8 mouse cellular contexts compared by ENCODE assay signal in genomic region chr11:101617849-101618248, GRCm38 (mm10). TPM values are rescaled to one million over a fixed set of nuclear protein-coding genes. Genes with fewer than 3 reads are reported as not detected.
DNase-seq lines count a peak whose midpoint lies in the region; ATAC-seq and TF ChIP-seq lines count a peak whose summit lies in the region.

No protein-coding gene starts in this region.

- TF ChIP-seq EP300 in heart, adult 2 months (IDR thresholded peaks at IDR 0.05; ENCODE audit: insufficient read depth, low read depth, low read length), result no peak
- TF ChIP-seq EP300 in ES-Bruce4 (IDR thresholded peaks at IDR 0.05; ENCODE audit: insufficient read depth, low read depth, low read length), result no peak

- H3K4me3 ChIP-seq in heart, embryonic 10.5 days, result peak overlapping the region; percentile 13
- no peak overlapping the region for H3K4me3 ChIP-seq in heart, adult 2 months
- peak overlapping the region; percentile 4; the same call in 1 of the 2 replicates for H3K4me3 ChIP-seq in ES-Bruce4 (ENCODE audit: low read depth, low read length)
- H3K4me3 ChIP-seq in embryonic facial prominence, embryonic 10.5 days, result peak overlapping the region; percentile 43
- no peak overlapping the region for H3K4me3 ChIP-seq in intestine, embryonic 16.5 days (ENCODE audit: low read length)
- H3K4me3 ChIP-seq in thymus, adult 2 months (ENCODE audit: control insufficient read depth, insufficient read depth, low read length), result no peak overlapping the region

- peaks cover 24% of the 10 kb centered on the region for H3K4me1 ChIP-seq in heart, embryonic 10.5 days
- no peaks in the 10 kb centered on the region for H3K4me1 ChIP-seq in heart, adult 2 months (ENCODE audit: control insufficient read depth, insufficient read depth, low read length)
- H3K4me1 ChIP-seq in ES-Bruce4 (ENCODE audit: control insufficient read depth, insufficient read depth, low read length), result peaks cover 14% of the 10 kb centered on the region
- peaks cover 21% of the 10 kb centered on the region for H3K4me1 ChIP-seq in embryonic facial prominence, embryonic 10.5 days
- H3K4me1 ChIP-seq in intestine, embryonic 16.5 days (ENCODE audit: control insufficient read depth, insufficient read depth, low read length), result no peaks in the 10 kb centered on the region
- peaks cover 15% of the 10 kb centered on the region for H3K4me1 ChIP-seq in thymus, adult 2 months (replicated peaks; ENCODE audit: control insufficient read depth, insufficient read depth, low read length)

- no peak overlapping the region for H3K4me2 ChIP-seq in intestine, embryonic 16.5 days (ENCODE audit: low read depth, low read length)

- peaks cover 8% of the 10 kb centered on the region; the same call in 1 of the 2 replicates for H3K27me3 ChIP-seq in heart, embryonic 10.5 days (ENCODE audit: insufficient read depth, poor library complexity, severe bottlenecking)
- H3K27me3 ChIP-seq in heart, adult 2 months (ENCODE audit: control insufficient read depth, insufficient read depth, low read length), result 0 out of 2 replicates have a peak, but pooled peaks cover 3% of the 10 kb centered on the region
- H3K27me3 ChIP-seq in ES-Bruce4 (ENCODE audit: control insufficient read depth, insufficient read depth, low read length, poor library complexity, severe bottlenecking), result no peaks in the 10 kb centered on the region
- no peaks in the 10 kb centered on the region for H3K27me3 ChIP-seq in embryonic facial prominence, embryonic 10.5 days (replicated peaks; ENCODE audit: low read depth, poor library complexity, severe bottlenecking)
- H3K27me3 ChIP-seq in intestine, embryonic 16.5 days (replicated peaks; ENCODE audit: control insufficient read depth, insufficient read depth, low read length), result no peaks in the 10 kb centered on the region
- H3K27me3 ChIP-seq in thymus, adult 2 months (ENCODE audit: control insufficient read depth, insufficient read depth, low read length), result no peaks in the 10 kb centered on the region

- no peaks in the 10 kb centered on the region for H3K9me3 ChIP-seq in heart, embryonic 10.5 days
- peaks cover 8% of the 10 kb centered on the region; the same call in 1 of the 2 replicates for H3K9me3 ChIP-seq in ES-Bruce4 (replicated peaks; ENCODE audit: control insufficient read depth, insufficient read depth, low read length, poor library complexity, severe bottlenecking)
- no peaks in the 10 kb centered on the region for H3K9me3 ChIP-seq in embryonic facial prominence, embryonic 10.5 days
- no peaks in the 10 kb centered on the region for H3K9me3 ChIP-seq in intestine, embryonic 16.5 days (ENCODE audit: control insufficient read depth, low read length)

- DNase-seq in heart, embryonic 10.5 days (ENCODE audit: low spot score), result peak; percentile 85
- DNase-seq in heart, adult 2 months, result no peak
- DNase-seq in embryonic facial prominence, embryonic 10.5 days (ENCODE audit: low spot score), result peak; percentile 86
- peak; percentile 47 for DNase-seq in thymus, adult 2 months
- DNase-seq in left cerebral cortex, adult 11 months (ENCODE audit: low spot score), result no peak

- intact Hi-C loops in heart, adult 2 months (cut with DNase I), result no loop called here

- no peak overlapping the region for H3K9ac ChIP-seq in heart, adult 2 months (ENCODE audit: low read depth, low read length)
- no peak overlapping the region for H3K9ac ChIP-seq in ES-Bruce4 (ENCODE audit: low read depth, poor library complexity, severe bottlenecking)
- H3K9ac ChIP-seq in intestine, embryonic 16.5 days (ENCODE audit: low read depth, low read length), result no peak overlapping the region

- peak overlapping the region; percentile 65 for H3K27ac ChIP-seq in heart, embryonic 10.5 days
- H3K27ac ChIP-seq in heart, adult 2 months, result no peak overlapping the region
- H3K27ac ChIP-seq in ES-Bruce4 (ENCODE audit: insufficient read depth, low read length), result peak overlapping the region; percentile 92
- H3K27ac ChIP-seq in embryonic facial prominence, embryonic 10.5 days (replicated peaks), result peak overlapping the region; percentile 86
- no peak overlapping the region for H3K27ac ChIP-seq in intestine, embryonic 16.5 days (ENCODE audit: low read length)
- H3K27ac ChIP-seq in thymus, adult 2 months (ENCODE audit: control insufficient read depth, insufficient read depth, low read length), result no peak overlapping the region

- 12% methylated on average over 8 of the region's 8 CpGs for WGBS in heart, embryonic 10.5 days
- 16% methylated on average over 8 of the region's 8 CpGs for WGBS in heart, adult 2 months
- WGBS in embryonic facial prominence, embryonic 10.5 days, result 5% methylated on average over 8 of the region's 8 CpGs
- WGBS in intestine, embryonic 16.5 days, result 10% methylated on average over 8 of the region's 8 CpGs
- 36% methylated on average over 8 of the region's 8 CpGs for WGBS in thymus, adult 2 months

- peak; percentile 72 for ATAC-seq in intestine, embryonic 16.5 days
- peak; percentile 27; the same call in 1 of the 2 replicates for ATAC-seq in megakaryocyte, adult 5-6 weeks (ENCODE audit: poor library complexity, severe bottlenecking)

- no peak for TF ChIP-seq POLR2A in heart, adult 2 months (IDR thresholded peaks at IDR 0.05; ENCODE audit: insufficient read depth, low read depth, low read length)
- TF ChIP-seq POLR2A in ES-Bruce4 (IDR thresholded peaks at IDR 0.05; ENCODE audit: insufficient read depth, low read length), result no peak
- no peak for TF ChIP-seq POLR2A in thymus, adult 2 months (IDR thresholded peaks at IDR 0.05; ENCODE audit: control insufficient read depth, extremely low read depth, insufficient read depth, low read length, poor library complexity)

- TF ChIP-seq CTCF in heart, adult 2 months (IDR thresholded peaks at IDR 0.05), result no peak
- no peak for TF ChIP-seq CTCF in ES-Bruce4 (IDR thresholded peaks at IDR 0.05; ENCODE audit: low read depth, low read length)
- no peak for TF ChIP-seq CTCF in thymus, adult 2 months (IDR thresholded peaks at IDR 0.05; ENCODE audit: borderline replicate concordance, control insufficient read depth, extremely low read depth, insufficient read depth, low read length, poor library complexity)

- H3K36me3 ChIP-seq in heart, embryonic 10.5 days, result no peaks in the 10 kb centered on the region
- H3K36me3 ChIP-seq in heart, adult 2 months (ENCODE audit: control insufficient read depth, insufficient read depth, low read length), result no peaks in the 10 kb centered on the region
- no peaks in the 10 kb centered on the region for H3K36me3 ChIP-seq in ES-Bruce4 (ENCODE audit: control insufficient read depth, insufficient read depth, low read length, poor library complexity, severe bottlenecking)
- no peaks in the 10 kb centered on the region for H3K36me3 ChIP-seq in embryonic facial prominence, embryonic 10.5 days (replicated peaks)
- no peaks in the 10 kb centered on the region for H3K36me3 ChIP-seq in intestine, embryonic 16.5 days (ENCODE audit: control insufficient read depth, insufficient read depth, low read length)
- H3K36me3 ChIP-seq in thymus, adult 2 months (ENCODE audit: control insufficient read depth, insufficient read depth, low read length), result no peaks in the 10 kb centered on the region

- H3K79me2 ChIP-seq in heart, adult 2 months (replicated peaks; ENCODE audit: control insufficient read depth, insufficient read depth, low read length), result no peaks in the 10 kb centered on the region

RNA-seq across cellular contexts. Expression of gene Rdm1, which starts 9.1 kb away (rescaled TPM):
- polyA plus RNA-seq in heart, embryonic 10.5 days (2016; fragmentation: Nextera tagmentation; extraction: Ambion mirVana), result 24.0 and 26.8 TPM in 2 replicates
- total RNA-seq in heart, adult 2 months (2021), result 10 to 100 TPM; 45.6 to 49.5 TPM
- 42.3 and 49.8 TPM in 2 replicates for polyA plus RNA-seq in heart, adult 2 months (2012; rRNA removed)
- polyA plus RNA-seq in ES-Bruce4 (2011; ENCODE audit: insufficient read depth, insufficient read length, low read depth, missing spikeins), result 57.4 and 64.0 TPM in 2 replicates
- 28.2 and 29.4 TPM in 2 replicates for polyA plus RNA-seq in embryonic facial prominence, embryonic 10.5 days (2016; fragmentation: Nextera tagmentation; extraction: Ambion mirVana)
- polyA plus RNA-seq in intestine, embryonic 16.5 days (2015; fragmentation: Nextera tagmentation; extraction: Ambion mirVana), result 36.3 and 41.7 TPM in 2 replicates
- 22.6 and 28.8 TPM in 2 replicates for total RNA-seq in megakaryocyte, adult 5-6 weeks (2015)
- 18.1 and 23.1 TPM in 2 replicates for total RNA-seq in megakaryocyte, adult 5-6 weeks (2017)
- polyA plus RNA-seq in thymus, adult 2 months (2012; rRNA removed), result 36.5 and 39.2 TPM in 2 replicates

RNA-seq across cellular contexts. Expression of gene Gm11634, which starts 18.8 kb away (rescaled TPM):
- polyA plus RNA-seq in heart, embryonic 10.5 days (2016; fragmentation: Nextera tagmentation; extraction: Ambion mirVana), result not detected in 2 replicates
- not detected for total RNA-seq in heart, adult 2 months (2021)
- polyA plus RNA-seq in heart, adult 2 months (2012; rRNA removed), result not detected in 2 replicates
- polyA plus RNA-seq in ES-Bruce4 (2011; ENCODE audit: insufficient read depth, insufficient read length, low read depth, missing spikeins), result not detected in 2 replicates
- not detected in 2 replicates for polyA plus RNA-seq in embryonic facial prominence, embryonic 10.5 days (2016; fragmentation: Nextera tagmentation; extraction: Ambion mirVana)
- not detected in 2 replicates for polyA plus RNA-seq in intestine, embryonic 16.5 days (2015; fragmentation: Nextera tagmentation; extraction: Ambion mirVana)
- not detected in 2 replicates for total RNA-seq in megakaryocyte, adult 5-6 weeks (2015)
- not detected in 2 replicates for total RNA-seq in megakaryocyte, adult 5-6 weeks (2017)
- not detected in 2 replicates for polyA plus RNA-seq in thymus, adult 2 months (2012; rRNA removed)

RNA-seq across cellular contexts. Expression of gene Tmem106a, which starts 35.8 kb away (rescaled TPM):
- polyA plus RNA-seq in heart, embryonic 10.5 days (2016; fragmentation: Nextera tagmentation; extraction: Ambion mirVana), result 2.7 and 3.0 TPM in 2 replicates
- 1 to 10 TPM; 2.8 to 3.4 TPM for total RNA-seq in heart, adult 2 months (2021)
- polyA plus RNA-seq in heart, adult 2 months (2012; rRNA removed), result 15.5 and 18.8 TPM in 2 replicates
- 5.8 and 9.2 TPM in 2 replicates for polyA plus RNA-seq in ES-Bruce4 (2011; ENCODE audit: insufficient read depth, insufficient read length, low read depth, missing spikeins)
- polyA plus RNA-seq in embryonic facial prominence, embryonic 10.5 days (2016; fragmentation: Nextera tagmentation; extraction: Ambion mirVana), result 1.5 and 2.1 TPM in 2 replicates
- polyA plus RNA-seq in intestine, embryonic 16.5 days (2015; fragmentation: Nextera tagmentation; extraction: Ambion mirVana), result 38.6 and 49.4 TPM in 2 replicates
- 35.3 and 35.7 TPM in 2 replicates for total RNA-seq in megakaryocyte, adult 5-6 weeks (2015)
- total RNA-seq in megakaryocyte, adult 5-6 weeks (2017), result 20.5 and 24.1 TPM in 2 replicates
- polyA plus RNA-seq in thymus, adult 2 months (2012; rRNA removed), result 29.5 and 37.1 TPM in 2 replicates

RNA-seq across cellular contexts. Expression of gene Arl4d, which starts 47.5 kb away (rescaled TPM):
- 10.3 and 10.9 TPM in 2 replicates for polyA plus RNA-seq in heart, embryonic 10.5 days (2016; fragmentation: Nextera tagmentation; extraction: Ambion mirVana)
- total RNA-seq in heart, adult 2 months (2021), result 10 to 100 TPM; 18.9 to 23.5 TPM
- polyA plus RNA-seq in heart, adult 2 months (2012; rRNA removed), result 23.4 and 27.8 TPM in 2 replicates
- polyA plus RNA-seq in ES-Bruce4 (2011; ENCODE audit: insufficient read depth, insufficient read length, low read depth, missing spikeins), result 5.1 and 5.3 TPM in 2 replicates
- 3.3 and 5.1 TPM in 2 replicates for polyA plus RNA-seq in embryonic facial prominence, embryonic 10.5 days (2016; fragmentation: Nextera tagmentation; extraction: Ambion mirVana)
- 6.6 and 6.9 TPM in 2 replicates for polyA plus RNA-seq in intestine, embryonic 16.5 days (2015; fragmentation: Nextera tagmentation; extraction: Ambion mirVana)
- total RNA-seq in megakaryocyte, adult 5-6 weeks (2015), result 1.7 and 2.3 TPM in 2 replicates
- total RNA-seq in megakaryocyte, adult 5-6 weeks (2017), result 1.0 and 2.1 TPM in 2 replicates
- 4.1 and 5.0 TPM in 2 replicates for polyA plus RNA-seq in thymus, adult 2 months (2012; rRNA removed)

Comparison
In these comparisons a context has a peak if more than half of its experiments do, and no peak if none do; other contexts are left out.
1. DNase-seq: peak in heart, embryonic 10.5 days (single experiment), embryonic facial prominence, embryonic 10.5 days (single experiment) and thymus, adult 2 months (single experiment); none in heart, adult 2 months (0 of 2) and left cerebral cortex, adult 11 months (single experiment).
2. H3K27ac ChIP-seq: peak in heart, embryonic 10.5 days (single experiment), ES-Bruce4 (single experiment) and embryonic facial prominence, embryonic 10.5 days (single experiment); none in heart, adult 2 months (single experiment), intestine, embryonic 16.5 days (single experiment) and thymus, adult 2 months (single experiment).
3. H3K4me3 ChIP-seq: peak in heart, embryonic 10.5 days (single experiment), ES-Bruce4 (single experiment) and embryonic facial prominence, embryonic 10.5 days (single experiment); none in heart, adult 2 months (single experiment), intestine, embryonic 16.5 days (single experiment) and thymus, adult 2 months (single experiment).